Mouse (Mus musculus) cerebellum, adult (tissue): ENCODE results near the gene Sct.

Source experiments
- ATAC-seq: cut with Nextera tagmentation; 2 replicates; pipeline ENCODE4 v1.9.2; 2017; ENCODE audit warnings: mild to moderate bottlenecking, moderate library complexity, mixed read lengths; ENCODE audit not compliant: insufficient number of reproducible peaks, low FRiP score, low TSS enrichment

The Sct gene

DNA sequence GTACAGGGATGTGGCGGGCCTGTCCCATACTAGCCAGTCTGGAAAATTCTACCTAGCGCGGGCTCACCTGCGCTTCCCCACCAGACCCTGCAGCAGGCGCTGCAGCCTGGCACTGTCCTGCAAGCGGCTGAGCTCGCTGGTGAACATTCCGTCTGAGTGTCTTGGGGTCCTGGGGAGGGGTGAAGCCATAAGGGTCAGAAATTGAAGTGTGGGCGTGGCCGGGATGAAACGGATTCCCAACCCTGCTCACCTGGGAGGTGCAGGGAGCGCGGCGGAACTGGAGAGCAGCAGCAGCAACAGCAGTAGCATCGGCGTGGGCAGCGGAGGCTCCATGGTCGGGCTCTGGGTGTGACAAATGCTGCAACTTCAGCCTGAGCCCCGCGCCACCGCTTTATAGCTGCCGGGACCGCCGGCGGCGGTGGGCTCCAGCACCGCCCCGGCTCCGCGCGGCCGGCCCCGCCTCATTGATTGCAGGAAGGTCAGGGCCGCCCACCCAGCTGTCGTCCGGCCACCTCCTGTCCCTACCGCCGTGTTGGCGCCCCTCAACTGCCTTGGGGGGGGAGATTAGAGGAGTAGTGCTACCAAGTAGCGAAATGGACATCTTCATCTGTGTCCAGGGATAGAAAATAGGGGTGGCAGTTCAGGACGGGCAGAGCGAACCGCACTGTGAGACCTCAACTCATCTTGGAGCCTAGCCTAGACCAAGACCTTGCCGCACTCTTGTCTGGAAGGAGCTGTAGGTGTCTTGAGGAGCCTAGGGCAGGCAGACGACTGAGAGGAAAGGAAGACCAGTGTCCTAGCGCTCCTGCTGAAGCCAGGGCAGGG lies at the start of gene Sct:
Gene Sct (minus strand): TSS at position 368 of the 825 bp plus-strand sequence.
- ATAC-seq: peak; percentile 68; the same call in 1 of the 2 replicates

DNA sequence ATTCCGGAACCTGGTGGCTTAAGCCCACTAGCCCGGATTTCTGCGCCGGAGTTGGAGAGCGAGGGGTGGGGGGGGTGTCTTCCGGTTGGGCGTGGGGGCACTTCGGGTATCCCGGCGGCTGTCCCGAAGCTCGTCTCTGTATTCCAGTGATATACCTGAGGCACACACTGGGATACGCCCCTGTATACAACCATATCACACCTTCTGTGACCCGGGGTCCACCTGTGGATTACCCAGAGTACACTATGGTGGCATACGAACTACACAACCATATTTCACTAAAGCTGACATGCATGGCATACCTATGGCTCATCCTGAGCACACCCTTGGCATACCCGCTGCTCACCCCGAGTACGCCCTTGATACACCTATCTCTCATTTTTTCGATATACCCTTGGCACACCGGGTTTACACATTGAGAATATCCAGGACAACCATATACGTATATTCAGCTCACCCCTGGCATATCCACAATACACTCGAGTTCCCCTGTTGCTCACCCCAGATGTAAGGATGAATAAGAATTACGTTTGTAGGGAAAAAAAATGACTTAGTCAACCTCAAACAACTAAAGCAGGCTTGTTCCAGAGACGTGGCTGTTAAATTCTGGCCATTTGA lies 49.5 kb upstream of the Sct start:
- ATAC-seq: peak; percentile 5; the same call in 1 of the 2 replicates

DNA sequence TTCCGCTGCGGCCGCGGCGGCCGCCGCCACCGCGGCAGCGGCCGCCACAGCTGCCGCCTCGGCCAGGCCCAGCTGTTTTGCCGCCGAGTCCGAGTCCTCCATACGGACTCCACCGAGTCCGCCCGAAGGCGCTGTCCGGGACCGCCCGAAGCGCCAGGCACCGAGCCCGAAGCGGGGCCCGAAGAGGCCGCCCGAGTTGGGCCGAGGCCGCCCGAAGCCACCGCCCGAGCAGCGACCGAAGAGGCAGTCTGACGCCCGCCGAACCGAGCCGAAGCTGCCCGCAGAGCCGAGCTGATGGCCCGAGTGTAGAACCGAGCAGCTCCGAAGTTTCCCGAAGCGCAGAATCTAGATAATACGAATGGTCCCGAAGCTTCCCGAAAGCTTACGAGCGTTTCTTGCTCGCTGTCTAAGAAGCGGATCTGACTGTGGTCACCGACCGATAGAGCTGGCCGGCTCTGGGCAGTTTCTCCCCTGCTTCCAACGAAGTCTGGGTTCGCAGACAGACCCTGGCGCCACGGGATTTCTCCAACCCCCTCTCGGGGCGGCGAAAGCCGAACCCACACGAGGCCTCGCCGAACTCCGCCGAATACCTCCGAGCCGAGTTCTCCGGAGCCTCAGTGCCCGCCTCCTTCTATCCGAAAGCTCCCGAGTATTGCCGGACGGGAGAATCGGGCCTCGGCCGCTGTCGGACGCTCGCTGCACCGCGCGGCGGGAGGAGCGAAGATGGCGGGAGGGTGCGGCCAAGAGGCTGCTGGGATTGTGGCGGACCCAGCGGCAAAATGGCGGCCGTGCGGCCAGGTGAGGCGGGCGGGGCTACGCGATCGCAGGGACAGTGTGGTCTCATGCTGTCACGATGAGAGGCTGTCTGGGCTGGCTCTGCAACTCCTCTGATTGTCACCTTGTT lies 48.8 kb upstream of the Sct start, which contains the start of the genes Deaf1 and Tmem80:
Gene Deaf1 (minus strand): TSS at position 222 of the 904 bp plus-strand sequence.
Gene Tmem80 (plus strand): TSS at position 271 of the 904 bp plus-strand sequence.
- peak; percentile 88 for ATAC-seq

DNA sequence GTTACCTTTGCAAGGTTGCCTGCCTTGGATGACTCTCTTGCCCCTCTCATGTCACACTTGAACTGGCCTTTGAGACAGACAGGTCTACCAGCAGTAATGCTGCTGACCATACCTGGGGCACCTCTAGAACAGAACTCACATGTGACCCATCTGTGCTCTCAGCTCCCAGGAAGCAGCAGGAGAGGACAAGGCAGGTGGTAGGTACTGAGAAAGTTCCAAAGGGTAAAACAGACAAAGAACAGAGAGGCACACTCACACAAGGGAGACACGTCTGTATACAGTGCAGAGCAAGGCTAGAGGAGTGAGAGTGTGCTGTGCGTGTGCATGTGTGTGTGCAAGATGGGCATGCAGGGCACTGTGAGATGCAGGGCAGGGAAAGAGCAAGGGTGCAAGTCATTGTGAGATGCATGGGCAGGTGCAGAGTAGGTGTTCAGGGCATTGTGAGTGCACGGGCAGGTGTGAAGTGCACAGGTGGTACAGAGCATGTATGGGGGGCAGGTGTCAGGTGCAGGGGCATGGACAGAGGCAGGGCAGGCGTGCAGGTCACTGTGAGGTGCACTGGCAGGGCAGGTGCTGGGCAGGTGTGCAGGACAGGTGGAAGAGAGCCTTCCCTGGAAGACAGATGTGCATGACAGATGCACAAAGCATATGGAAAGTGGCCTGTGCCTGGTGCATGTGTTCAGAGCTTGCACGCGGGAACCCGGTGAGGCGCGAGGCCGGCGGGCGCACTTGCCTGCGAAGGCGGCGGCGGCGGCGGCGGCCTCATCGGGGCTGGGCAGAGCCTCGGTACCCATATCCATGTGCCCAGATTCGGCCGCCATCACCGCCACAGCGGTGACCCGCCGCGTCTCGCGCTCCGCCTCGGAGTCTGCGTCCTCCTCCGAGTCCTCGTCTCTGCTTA lies 47.9 kb upstream of the Sct start:
- ATAC-seq: no peak; the same call in 1 of the 2 replicates

DNA sequence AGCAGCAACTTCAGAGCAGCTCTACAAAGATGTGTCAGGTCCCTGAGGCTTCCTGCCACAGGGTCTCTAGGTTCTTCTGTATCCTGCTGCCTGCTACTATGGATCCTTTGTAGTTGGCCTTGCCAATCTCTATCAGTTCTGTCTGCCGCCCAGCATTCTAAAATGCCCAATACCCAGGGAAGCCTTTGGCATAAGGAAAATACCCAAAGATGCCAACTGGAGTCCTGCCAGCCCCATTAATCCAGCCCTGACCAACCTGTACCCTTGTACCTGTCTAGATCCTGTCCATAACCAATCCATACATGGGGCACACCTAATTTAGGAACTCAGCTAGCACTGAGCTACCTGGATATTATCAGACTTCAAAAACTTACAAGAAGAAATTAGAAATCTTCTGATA lies 45.8 kb upstream of the Sct start:
- ATAC-seq: no peak

DNA sequence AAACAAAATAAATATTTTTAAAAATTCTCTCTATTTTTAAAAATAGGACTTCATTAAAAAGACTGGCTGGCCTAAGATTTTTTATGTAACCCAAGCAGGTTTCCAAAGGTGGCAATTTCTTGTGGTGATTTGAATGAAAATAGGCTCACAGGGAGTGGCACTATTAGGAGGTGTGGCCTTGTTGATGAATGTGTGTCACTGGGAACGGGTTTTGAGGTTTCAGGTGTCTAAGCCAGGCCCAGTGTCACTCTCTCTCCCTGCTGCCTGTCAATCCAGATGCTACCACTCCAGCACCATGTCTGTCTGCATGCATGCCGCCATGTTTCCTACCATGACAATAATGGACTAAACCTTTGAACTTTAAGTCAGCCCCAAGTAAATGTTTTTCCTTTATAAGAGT lies 40.5 kb upstream of the Sct start:
- no peak for ATAC-seq

DNA sequence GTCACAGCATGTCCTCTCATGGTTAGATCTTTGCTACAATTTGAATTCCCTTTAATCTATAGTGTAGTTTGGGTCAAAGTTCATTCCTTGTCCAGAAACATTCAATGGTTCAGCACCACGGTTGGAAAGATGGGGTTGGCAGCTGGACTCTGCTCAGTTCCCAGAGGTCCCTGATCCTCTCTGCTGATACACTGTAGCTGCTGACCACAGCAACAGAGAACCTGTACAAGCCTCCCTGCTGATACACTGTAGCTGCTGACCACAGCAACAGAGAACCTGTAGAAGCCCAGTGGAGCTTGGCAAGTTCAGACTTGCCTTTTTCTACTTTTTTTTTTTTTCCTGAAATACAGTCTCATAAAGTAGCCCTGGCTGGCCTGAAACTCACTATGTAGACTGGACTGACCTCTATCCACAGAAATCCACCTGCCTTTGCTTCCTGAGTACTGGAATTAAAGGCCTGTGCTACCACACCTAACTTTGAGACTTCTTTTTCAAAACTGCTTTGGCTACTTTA lies 38.7 kb upstream of the Sct start:
- ATAC-seq: no peak

DNA sequence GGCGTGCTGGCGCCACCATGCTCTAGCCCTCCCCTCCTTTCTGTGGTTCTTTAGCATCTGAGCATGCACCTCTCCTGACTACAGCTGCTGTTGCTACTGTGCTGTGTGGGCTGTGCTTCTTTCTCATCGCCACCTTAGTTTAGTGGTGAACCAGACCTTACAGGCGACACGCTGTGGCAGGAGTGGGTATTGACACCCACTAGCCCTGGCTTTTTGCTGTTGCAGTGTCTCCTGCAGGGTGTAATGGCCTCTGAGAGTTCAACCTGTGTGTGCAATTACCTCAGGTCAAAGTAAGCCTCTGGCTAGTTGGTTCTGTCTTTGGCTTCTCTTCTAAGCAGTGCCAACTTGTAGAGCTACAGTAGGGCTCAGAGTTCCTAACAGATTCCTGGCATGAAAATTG lies 37.0 kb upstream of the Sct start:
- ATAC-seq: no peak

DNA sequence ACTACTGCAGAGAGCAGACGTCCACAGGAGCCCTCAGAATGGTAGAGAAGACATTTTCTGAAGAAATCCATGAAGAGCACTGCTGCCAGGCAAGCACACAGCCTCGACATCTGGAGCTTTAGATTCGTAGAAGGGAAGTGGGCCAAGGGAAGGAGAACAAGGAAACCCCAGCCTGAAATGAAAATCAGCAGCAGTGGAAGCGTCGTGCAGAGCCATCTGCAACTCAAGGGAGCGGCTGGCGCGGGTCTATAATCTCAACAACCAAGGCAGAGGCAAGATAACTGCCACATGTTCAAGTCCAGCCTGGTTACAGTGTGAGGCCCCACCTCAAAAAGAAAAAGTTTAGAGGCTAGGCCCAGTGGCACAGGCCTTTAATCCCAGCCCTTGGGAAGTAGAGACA lies 36.1 kb upstream of the Sct start:
- ATAC-seq: no peak

DNA sequence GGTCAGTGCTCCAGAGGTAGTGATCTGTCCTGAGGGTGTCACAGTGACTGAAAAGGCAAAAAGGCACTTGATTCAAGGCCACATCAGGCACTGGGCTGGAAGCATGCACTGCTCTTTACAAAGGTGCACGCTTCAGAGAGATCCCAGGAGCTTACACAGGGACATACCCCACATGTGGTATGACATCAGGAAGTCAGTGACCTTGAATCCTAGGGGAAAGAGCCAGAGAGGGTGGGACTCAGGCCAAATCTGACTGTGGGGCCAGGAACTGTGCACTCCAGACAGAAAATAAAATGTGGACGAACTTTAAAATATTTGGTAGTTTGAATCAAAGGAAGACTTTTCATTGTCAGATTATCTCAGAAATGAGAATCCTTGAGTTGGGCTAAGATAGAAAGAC lies 35.5 kb upstream of the Sct start:
- ATAC-seq: no peak

DNA sequence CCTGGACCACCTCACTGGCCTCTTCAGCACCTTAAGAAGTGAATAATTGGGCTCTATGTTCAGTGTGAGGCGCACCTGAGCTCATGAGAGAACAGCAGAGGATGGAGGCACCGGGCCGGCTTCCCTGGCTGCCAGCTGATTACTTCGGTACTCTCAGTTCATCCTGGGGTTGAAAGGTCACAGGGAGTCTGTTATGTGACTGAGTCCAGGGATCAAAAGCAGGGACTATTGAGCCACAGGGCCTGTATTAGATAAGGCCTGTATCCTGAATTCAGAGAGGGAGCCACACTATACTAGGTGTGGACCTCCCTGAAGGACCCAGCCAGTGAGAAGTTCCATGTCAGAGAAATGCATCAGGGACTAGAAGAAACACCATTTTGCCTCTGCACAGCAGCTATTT lies 25.6 kb upstream of the Sct start:
- ATAC-seq: no peak

DNA sequence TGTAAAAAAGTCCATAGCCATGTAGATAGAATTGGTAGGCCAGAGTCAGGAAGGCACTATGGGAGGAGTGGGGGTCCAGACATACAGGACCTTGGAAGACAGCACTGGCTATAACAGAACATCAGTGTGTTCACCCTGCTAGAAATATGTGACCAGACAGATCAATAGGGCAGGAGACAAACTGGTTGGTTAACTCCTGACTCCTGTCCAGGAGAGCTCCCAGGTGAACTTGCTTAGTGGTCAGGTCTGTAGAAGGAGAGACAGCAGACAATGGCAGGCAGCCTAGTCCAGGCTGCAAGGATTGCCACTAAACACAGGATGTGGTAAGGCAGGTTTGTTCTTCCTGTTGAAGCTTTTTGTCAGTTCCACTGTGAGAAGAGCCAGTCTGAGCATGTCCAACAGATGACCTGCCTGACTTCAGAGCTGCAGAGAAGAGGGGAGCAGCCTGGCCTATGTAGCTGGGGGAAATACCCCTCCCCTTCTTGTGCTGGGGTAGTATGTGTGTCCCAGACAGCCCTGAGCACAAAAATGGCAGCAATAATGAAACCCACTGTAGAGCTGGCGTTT lies 23.9 kb upstream of the Sct start:
- ATAC-seq: no peak

DNA sequence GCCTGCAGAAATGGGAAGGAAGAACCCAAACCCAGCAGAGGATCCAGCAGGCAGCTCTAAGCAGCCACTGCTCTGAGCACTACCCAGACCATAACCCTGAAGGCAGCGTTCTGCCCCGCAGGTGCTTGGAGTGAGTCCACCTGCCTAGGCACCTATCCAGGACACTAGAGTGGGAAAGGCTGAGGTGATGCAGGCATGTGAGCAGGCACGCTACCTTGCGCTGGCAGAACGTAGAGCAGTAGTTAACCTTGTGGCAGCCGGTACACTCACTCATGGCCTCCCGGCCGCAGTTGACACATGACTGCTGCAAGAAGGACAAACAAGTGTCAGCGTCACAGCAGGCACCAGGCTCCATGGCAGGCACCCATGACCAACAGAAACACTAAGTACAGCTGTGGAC lies 22.5 kb upstream of the Sct start:
- ATAC-seq: no peak

DNA sequence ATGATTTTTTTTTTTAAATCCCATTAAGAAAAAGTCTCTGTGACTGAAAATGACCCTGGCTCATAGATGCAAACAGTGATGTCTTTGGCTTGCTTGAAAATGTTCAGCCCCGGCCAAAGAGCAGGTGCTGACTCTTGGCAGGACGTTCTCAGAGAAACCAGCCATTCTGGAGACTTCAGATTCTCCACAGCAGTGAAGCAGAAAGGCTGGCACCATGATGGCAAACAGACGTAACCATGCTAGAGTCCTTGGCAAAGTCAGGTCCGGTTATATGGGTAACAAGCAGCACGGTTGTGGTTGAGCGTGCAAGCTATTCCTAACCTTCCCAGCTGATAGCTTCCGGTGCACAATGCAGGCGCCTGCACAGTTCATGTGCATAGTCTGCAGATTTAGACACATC lies 20.2 kb upstream of the Sct start:
- no peak for ATAC-seq

DNA sequence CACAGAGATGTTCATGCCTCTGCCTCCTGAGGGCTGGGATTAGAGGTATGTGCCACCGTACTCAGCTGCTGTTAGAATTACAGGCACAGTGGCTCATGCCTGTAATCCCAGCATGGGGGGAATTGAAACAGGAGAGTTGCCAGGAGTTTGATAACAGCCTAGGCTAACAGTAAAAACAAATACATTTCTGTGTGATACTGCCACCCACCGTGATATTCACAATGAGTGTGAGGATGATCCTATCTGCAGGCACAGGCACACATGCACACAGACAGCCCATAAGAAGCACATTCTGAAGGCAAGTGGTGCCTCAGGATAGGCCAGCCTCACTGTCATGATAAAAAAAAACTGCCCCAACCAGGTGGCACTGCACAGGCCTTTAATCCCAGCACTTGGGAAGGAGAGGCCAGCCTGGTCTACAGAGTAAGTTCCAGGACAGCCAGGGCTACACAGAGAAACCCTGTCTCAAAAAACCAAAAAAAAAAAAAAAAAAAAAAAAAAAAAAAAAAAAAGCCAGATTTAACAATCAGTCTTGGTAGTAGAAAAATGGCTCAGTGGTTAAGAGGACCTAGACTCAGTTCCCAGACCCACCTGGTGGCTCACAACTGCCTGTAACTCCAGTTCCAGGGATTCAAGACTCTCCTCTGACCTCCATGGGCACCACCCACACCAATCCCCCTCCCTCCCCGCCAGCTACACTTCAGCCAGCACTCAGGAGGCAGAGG lies 19.2 kb upstream of the Sct start:
- ATAC-seq: no peak

DNA sequence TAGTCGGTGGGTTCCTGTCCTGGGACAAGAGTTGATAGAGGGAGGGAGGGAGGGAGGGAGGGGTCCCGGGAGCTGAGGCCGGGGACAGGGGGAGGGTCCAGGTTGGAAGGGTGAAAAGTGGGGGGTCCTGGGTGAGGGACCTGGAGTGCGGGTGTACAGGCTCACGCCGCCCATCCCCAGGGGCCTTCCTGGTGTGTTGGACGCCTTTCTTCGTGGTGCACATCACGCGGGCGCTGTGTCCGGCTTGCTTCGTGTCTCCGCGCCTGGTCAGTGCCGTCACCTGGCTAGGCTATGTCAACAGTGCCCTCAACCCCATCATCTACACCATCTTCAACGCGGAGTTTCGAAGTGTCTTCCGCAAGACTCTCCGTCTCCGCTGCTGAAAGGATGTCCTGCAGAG lies 15.5 kb upstream of the Sct start:
- no peak for ATAC-seq

DNA sequence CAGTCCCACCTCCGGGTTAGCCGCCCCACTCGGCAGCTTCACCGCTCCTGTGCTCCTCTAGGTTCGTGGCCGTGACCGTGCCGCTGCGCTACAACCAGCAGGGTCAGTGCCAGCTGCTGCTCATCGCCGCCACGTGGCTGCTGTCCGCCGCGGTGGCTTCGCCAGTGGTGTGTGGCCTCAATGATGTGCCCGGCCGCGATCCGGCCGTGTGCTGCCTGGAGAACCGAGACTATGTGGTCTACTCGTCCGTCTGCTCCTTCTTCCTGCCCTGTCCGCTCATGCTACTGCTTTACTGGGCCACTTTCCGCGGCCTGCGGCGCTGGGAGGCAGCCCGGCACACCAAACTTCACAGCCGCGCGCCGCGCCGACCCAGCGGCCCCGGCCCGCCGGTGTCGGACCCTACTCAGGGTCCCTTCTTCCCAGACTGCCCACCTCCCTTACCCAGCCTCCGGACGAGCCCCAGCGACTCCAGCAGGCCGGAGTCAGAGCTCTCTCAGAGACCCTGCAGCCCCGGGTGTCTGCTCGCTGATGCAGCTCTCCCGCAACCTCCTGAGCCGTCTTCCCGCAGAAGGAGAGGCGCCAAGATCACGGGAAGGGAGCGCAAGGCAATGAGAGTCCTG lies 15.0 kb upstream of the Sct start:
- ATAC-seq: no peak
